Mouse (Mus musculus): ENCODE measurements around the gene Naa80.

The Naa80 gene

DNA sequence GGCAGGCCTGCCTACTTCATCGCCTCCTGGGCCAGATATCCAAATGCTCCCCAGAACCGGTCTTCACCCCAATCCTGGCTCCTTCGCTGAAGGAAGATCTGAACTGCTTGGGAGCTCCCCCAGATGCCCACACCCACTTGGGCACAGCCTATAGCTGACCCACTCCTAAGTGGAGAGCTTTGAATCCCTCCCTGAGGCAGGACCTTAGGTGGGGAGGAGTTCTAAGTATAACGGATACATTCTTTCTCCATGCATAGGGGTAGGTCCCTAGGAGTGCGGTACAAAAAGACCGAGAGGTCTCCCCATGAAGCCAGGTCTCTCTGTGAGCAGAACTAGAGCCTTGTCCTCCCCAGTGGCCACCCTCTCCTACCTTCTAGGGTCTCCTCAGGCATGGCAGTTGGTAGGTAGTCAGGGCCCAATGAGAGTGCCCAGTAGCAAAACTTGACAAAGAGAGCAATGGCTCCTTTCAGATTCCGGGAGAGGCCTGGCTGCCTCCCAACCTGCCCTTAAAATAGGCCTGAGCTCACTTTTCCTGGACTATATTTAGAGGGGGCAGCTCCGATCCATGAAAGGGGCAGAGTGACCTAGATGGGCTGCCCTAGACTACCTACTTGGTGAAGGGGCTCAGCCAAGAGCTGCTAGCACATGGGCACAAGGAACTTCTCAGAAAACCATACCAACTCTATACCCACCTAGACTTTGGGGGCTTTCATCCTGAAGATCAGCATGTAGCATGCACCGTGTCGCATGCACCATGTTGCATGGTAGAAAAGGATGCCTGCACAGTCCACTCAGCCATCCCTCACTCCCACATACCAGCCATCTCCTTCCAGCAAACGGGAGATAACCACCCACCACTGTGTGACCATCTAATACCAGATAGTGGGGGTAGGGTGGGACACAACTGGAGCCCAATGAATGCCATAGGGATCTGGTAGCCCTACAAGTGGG lies 18.2 kb downstream of the Naa80 start:
- peak; percentile 41 for DNase-seq

DNA sequence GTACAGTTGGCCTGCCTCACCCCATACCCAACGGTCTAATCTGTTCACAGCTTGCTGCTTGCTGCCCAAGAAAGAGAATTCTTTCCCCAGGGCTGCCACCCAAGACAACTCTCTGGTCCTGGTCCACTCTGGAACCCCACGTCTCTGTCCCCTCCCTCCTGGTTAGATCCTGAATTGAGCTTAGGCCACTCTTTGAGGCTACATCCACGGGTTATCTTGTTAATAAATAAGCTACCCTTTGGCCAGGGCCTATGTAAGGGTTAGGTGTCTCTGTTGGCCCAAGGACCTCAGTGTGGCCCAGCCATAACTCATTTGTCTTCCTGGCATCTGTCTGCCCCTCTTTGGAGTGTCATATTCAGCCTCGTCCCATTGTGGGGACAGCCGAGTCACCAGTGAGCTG lies 19.7 kb downstream of the Naa80 start:
- DNase-seq, result no peak

DNA sequence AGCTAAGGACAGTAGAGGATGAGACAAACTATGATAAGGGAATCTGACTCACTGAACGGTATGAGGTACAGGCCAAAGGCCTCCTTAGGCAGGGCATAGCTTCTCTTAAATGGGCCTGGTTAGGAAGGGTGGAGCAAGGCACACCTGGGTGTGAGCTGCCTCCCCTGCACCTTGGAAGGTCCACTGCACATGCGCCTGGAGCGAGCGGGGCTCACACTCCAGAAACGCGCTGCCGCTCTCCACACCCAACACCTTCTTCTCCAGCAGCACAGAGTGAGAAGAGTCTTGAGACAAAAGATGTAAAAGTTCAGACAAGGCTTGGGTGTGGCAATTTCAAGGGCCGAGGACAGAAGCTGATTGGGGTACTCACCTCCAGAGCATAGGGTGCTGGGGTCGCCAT lies 20.7 kb downstream of the Naa80 start:
- no peak for DNase-seq

DNA sequence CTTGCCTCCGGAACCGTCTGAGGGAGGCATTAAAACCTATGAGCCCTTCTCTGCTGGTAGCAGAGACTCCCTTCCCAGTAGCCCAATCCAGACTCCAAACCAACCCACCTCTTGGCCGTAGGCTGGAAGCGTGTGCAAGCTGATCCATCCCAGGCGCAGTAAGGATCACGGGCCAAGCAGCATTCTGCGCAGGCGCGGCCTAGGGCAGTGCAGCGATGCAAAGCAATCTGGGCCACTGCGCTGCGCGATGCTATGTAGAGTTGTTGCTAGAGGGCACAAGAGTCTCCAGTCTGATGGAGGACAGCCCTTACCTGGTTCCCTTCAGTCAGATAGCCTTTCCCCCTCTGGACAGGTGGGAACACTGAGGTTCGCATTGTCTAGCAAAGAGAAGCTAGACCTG lies 21.2 kb downstream of the Naa80 start:
- DNase-seq, result peak; percentile 63

- DNase-seq, result peak; percentile 47
Observed at GRCm38 (mm10) chr9:107600745-107601144, 22.1 kb downstream of the Naa80 start.

DNA sequence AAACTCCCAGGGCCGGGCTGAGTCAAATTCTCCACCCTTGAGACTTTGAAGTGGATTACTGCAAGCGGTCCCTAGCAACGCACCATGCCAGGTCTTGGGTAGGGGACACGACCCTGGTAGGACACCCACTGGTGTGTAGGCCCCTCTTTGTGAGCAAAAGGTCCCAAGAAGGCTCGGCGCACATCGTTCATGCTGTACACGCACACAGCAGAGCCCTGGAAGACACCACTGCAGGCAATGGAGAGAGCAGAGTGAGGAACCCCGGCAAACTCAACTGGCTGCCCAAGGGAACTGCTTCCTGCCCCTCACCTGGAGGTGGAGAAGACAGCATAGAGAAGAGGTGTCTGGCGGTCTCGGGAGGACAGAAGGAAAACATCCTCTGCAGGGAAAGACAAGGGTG lies 22.6 kb downstream of the Naa80 start:
- DNase-seq, result no peak

DNA sequence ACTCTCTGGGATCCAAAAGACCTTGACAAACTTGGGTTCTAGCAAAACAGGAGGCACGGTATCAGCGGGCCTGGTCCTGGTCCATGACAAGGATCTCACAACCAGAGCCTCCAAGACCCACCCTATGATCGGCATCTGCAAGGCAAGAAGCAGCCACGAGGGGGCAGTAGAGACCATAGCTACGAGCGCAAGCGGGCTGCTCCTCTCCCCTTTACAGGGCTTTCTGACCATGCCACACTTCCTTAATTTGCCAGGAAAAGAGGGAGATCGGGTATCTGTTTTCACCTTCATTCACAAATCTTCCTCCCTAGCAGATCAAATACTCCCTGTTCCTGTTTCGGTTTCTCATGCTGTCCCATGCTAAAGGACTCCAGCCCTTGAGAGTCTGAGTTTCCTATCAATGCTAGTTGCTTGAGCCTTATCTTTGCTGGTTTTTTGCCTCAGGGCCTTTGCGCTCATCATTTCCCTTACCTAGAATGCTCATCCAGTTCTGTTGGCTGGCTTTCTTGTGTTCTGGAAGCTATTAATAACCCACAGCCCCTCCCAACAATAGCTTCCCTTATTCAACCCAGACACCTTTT lies 23.5 kb downstream of the Naa80 start:
- peak; percentile 97 for DNase-seq

- DNase-seq, result no peak
Observed at GRCm38 (mm10) chr9:107603251-107603650, 24.6 kb downstream of the Naa80 start.

- DNase-seq, result peak; percentile 74
Observed at GRCm38 (mm10) chr9:107605041-107605661, 26.5 kb downstream of the Naa80 start.

DNA sequence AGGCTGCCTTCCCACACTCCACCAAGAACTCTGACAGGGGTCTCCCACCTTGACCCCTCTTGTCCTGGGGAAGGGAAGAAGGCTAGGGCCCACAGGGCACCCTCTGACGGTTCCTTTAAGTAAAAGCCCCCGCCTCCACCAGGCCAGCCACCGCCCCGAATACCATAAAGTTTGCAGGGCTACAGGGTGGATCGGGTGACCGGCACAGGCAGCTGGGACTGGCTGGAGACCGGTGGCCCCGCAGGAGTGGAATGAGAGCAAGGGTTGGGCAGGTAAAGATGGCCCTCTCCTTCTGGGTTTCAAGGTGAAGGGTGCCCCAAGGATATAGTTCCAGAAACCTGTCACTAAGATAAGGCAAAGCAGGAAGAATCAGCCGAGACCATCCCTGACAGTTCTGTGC lies 27.9 kb downstream of the Naa80 start:
- peak; percentile 80 for DNase-seq

- peak; percentile 55 for DNase-seq
Observed at GRCm38 (mm10) chr9:107607036-107607435, 28.3 kb downstream of the Naa80 start.

DNA sequence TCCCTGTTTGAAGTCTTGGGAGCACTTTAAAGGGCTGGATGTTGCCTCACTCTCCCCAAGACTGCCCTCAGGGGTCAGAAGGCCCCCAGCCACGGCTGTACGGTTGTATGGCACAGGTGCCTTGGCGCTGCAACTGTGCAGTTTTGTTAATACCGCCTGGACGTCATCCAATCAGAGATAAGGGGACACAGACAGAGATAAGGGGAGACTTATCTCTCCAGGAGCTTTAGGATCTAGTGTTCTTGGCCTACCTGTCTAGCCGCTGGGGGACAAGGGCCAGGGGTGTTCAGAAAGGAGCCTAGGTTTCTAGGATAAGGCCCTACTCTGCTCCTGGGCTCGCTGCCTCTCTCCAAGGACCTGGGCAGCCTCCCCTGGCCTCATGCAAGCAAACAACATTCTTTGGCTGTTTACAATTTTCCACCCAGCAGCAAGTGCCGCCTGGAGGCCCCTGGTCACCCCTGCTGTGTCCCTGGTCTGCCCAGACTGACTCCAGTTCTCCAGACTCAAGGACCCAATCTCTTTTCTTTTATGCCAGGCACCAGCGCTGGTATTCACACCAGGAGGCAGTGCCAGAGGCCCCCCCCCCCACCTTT lies 29.1 kb downstream of the Naa80 start:
- peak; percentile 54 for DNase-seq

GRCm38 (mm10) chr9:107608741-107609432 lies 30.2 kb downstream of the Naa80 start, which contains the start of gene Sema3b:
Gene Sema3b (minus strand): TSS chr9:107609229.
- DNase-seq, result peak; percentile 71

GRCm38 (mm10) chr9:107609433-107609830 lies 30.7 kb downstream of the Naa80 start:
- no peak for DNase-seq

GRCm38 (mm10) chr9:107611456-107612190 lies 32.9 kb downstream of the Naa80 start:
- no peak for DNase-seq

GRCm38 (mm10) chr9:107612191-107612944 lies 33.7 kb downstream of the Naa80 start:
- DNase-seq, result peak; percentile 100

- DNase-seq, result peak; percentile 64
Observed at GRCm38 (mm10) chr9:107612945-107613569, 34.4 kb downstream of the Naa80 start.

DNA sequence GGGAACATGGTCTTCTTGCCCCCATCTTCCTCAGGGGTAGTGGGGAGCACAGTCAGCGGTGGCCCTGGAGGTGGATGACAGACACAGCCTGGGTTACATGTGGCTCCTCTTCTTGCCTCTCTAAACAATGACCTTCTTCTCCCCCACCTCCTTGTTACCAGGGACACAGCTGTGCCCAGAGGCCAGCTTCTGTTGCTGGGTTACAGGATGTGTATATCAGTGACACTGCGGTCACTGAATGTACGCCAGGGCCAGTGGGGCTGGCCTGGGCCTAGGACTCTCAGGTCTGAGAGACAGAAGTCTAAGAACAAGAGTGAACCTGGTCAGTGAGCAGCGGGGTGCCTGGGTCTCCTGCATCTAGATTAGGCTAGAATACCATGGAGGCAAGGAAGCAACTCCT lies 36.3 kb downstream of the Naa80 start:
- no peak for DNase-seq

- DNase-seq, result no peak
Observed at GRCm38 (mm10) chr9:107617461-107617860, 38.8 kb downstream of the Naa80 start.

DNA sequence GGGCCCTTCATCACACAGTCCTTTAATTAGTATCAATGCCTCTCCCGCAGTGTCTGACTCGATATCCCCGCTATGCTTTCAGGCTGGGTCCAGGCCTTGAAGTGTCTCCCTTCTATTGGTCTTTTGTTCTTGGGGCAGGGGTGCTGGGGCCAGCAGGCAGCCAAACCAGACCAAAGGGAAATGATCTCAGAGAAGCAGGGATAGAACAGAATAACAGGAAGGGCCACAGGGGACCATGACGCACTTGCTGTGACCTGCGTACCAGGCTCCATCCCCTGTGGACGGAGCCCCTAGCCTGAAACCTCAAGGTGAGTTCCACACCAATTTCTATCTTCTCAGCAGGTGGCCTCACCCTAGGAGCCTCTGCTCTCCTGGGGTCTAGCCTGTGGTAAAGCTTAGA lies 39.4 kb downstream of the Naa80 start:
- DNase-seq, result no peak

Data from kidney, postnatal 10 days (tissue).